Mouse (Mus musculus) forelimb bud, embryonic 11.5 days (tissue): ENCODE measurements around the gene Fuk.
"Not testable (repeated sequence)": the region's sequence is repeated elsewhere in the genome, so short reads cannot be mapped to it uniquely, and the experiment has no call there.

Source experiments
- DNase-seq: peaks from one replicate; pipeline ENCODE4 v3.0.0-alpha.2; 2012; ENCODE audit warnings: low read depth, low spot score

Fuk gene

GRCm38 (mm10) chr8:110901839-110902578 lies at the start of gene Fuk:
Gene Fuk, minus strand, starts transcription at chr8:110902488.
- DNase-seq = peak; percentile 82

- no peak for DNase-seq
These were observed 47.8 kb upstream of the Fuk start for GRCm38 (mm10) chr8:110950065-110950484.

GRCm38 (mm10) chr8:110945716-110946115 lies 43.4 kb upstream of the Fuk start:
- DNase-seq = no peak

- no peak for DNase-seq
These were observed 42.1 kb upstream of the Fuk start for GRCm38 (mm10) chr8:110944276-110944876.

- no peak for DNase-seq
These were observed 39.2 kb upstream of the Fuk start for GRCm38 (mm10) chr8:110941453-110941948.

GRCm38 (mm10) chr8:110940682-110941452 lies 38.6 kb upstream of the Fuk start:
- no peak for DNase-seq

- DNase-seq = no peak
These were observed 36.7 kb upstream of the Fuk start for GRCm38 (mm10) chr8:110938882-110939589.

GRCm38 (mm10) chr8:110936217-110936616 lies 33.9 kb upstream of the Fuk start:
- DNase-seq = no peak

GRCm38 (mm10) chr8:110933272-110933671 lies 31.0 kb upstream of the Fuk start:
- no peak for DNase-seq

GRCm38 (mm10) chr8:110932444-110932843 lies 30.2 kb upstream of the Fuk start:
- no peak for DNase-seq

- DNase-seq = no peak
These were observed 29.1 kb upstream of the Fuk start for GRCm38 (mm10) chr8:110931176-110931939.

- not testable (repeated sequence) for DNase-seq
These were observed 27.4 kb upstream of the Fuk start for GRCm38 (mm10) chr8:110929672-110930071.

- DNase-seq = no peak
These were observed 26.8 kb upstream of the Fuk start for GRCm38 (mm10) chr8:110929066-110929465.

GRCm38 (mm10) chr8:110928435-110928834 lies 26.1 kb upstream of the Fuk start:
- DNase-seq = no peak

GRCm38 (mm10) chr8:110926690-110927089 lies 24.4 kb upstream of the Fuk start:
- DNase-seq = no peak

- no peak for DNase-seq
These were observed 23.4 kb upstream of the Fuk start for GRCm38 (mm10) chr8:110925691-110926140.

- peak; percentile 83 for DNase-seq
These were observed 19.4 kb upstream of the Fuk start for GRCm38 (mm10) chr8:110921492-110922230.

GRCm38 (mm10) chr8:110920773-110921277 lies 18.5 kb upstream of the Fuk start:
- no peak for DNase-seq

- DNase-seq = peak; percentile 20
These were observed 17.9 kb upstream of the Fuk start for GRCm38 (mm10) chr8:110920032-110920772.
